In the genomic region with DNA sequence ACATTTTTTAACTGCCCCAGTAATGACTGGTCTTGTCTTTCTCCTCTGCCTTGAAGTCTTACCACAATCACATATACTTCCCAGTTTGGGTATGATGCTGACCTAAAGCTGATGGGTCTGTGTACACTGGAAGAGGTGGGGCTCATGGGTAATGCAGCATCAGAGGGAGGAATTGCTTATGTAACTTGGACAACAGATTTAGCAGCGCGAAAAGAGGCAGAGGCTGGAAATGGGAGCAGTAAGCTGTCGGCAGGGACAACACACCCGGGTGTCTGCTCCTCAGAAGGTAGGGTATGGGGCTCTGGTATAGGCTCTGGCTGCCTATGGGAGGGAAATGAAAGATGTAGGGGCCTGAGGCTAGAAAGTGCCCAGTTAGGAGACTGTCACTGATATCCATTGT, we compare ENCODE assay signal across 21 mouse cellular contexts. TPM values are rescaled to one million over a fixed set of nuclear protein-coding genes. Genes with fewer than 3 reads are reported as not detected.
A peak's percentile ranks its signal among the peaks of the same experiment; 100 is the strongest.
DNase-seq lines count a peak whose midpoint lies in the region; TF ChIP-seq lines count a peak whose summit lies in the region.
"Had no signal": no experiment of that assay in that cellular context is flagged by ENCODE, and none has a peak within 500 bp of the region (broad histone marks: within the 10 kb centered on the region; RNA-seq: fewer than 3 reads in every experiment).

A gene (plus strand): TSS at position 188 of the 400 bp plus-strand sequence.

- no peak for TF ChIP-seq CTCF in cortical plate, adult 2 months (IDR thresholded peaks at IDR 0.05; ENCODE audit: extremely low read depth, insufficient read depth, low read length)

- H3K4me3 ChIP-seq in cortical plate, adult 2 months (ENCODE audit: insufficient read depth, low read length) = no peak within 1 kb of the TSS
- H3K4me3 ChIP-seq: embryonic facial prominence, embryonic 13.5 days; heart, embryonic 13.5 days; hindbrain, embryonic 13.5 days; midbrain, embryonic 12.5 days; neural tube, embryonic 13.5 days; stomach, embryonic 15.5 days had no signal

- TF ChIP-seq POLR2A in cortical plate, adult 2 months (IDR thresholded peaks at IDR 0.05; ENCODE audit: extremely low read depth, insufficient read depth, low read length) = peak; percentile 53; the same call in 1 of the 2 replicates

- intact Hi-C loops in left cerebral cortex, postnatal 4 days (cut with DNase I) = no loop called here
- intact Hi-C loops in left cerebral cortex, postnatal 36 days (cut with DNase I) = no loop called here

- no peak within 1 kb of the TSS for H3K27ac ChIP-seq in cortical plate, adult 2 months (ENCODE audit: insufficient read depth, low read length)
- H3K27ac ChIP-seq: embryonic facial prominence, embryonic 13.5 days; heart, embryonic 13.5 days; hindbrain, embryonic 13.5 days; midbrain, embryonic 12.5 days; neural tube, embryonic 13.5 days; stomach, embryonic 15.5 days had no signal

- peaks cover 2% of the 10 kb centered on the region; the same call in 1 of the 2 replicates for H3K4me1 ChIP-seq in cortical plate, adult 2 months (ENCODE audit: control insufficient read depth, insufficient read depth, low read length)
- H3K4me1 ChIP-seq: embryonic facial prominence, embryonic 13.5 days; heart, embryonic 13.5 days; hindbrain, embryonic 13.5 days; midbrain, embryonic 12.5 days; neural tube, embryonic 13.5 days; stomach, embryonic 15.5 days had no signal

- peak; percentile 46 to 68 for DNase-seq in left cerebral cortex, adult 18-20 months (ENCODE audit: low spot score in 2 of 2)
- DNase-seq in left cerebral cortex, postnatal 4 days = no peak
- DNase-seq in brain, adult 2 months (ENCODE audit: low read depth, low spot score) = peak; percentile 81
- peak; percentile 56 to 63 for DNase-seq in left cerebral cortex, postnatal 36 days (ENCODE audit: low spot score in 2 of 2)
- no peak for DNase-seq in Muller cell, postnatal 12 days (ENCODE audit: inconsistent ontology term)
- DNase-seq in lung, postnatal 10 days = no peak
- DNase-seq: adrenal gland, adult 2 months; cerebellum, postnatal 10 days; gastrocnemius, postnatal 10 days; heart, adult 18-20 months; kidney, adult 2 months; kidney, postnatal 10 days; liver had no signal

RNA-seq across cellular contexts. Expression of the gene that starts here (rescaled TPM):
- total RNA-seq in left cerebral cortex, adult 18-20 months (2021) = 10 to 100 TPM; 18.3 to 20.0 TPM
- total RNA-seq in left cerebral cortex, postnatal 4 days (2021) = 1 to 10 TPM in 1 of 2 experiments, under 1 TPM in 1; 0.72 to 1.1 TPM
- 31.8 and 39.1 TPM in 2 replicates for polyA plus RNA-seq in cortical plate, adult 2 months (2012; rRNA removed)
- total RNA-seq in left cerebral cortex, postnatal 36 days (2021) = 10 to 100 TPM; 11.3 to 25.5 TPM
- polyA plus RNA-seq: lung, postnatal 0 days had no signal

Comparison
In these comparisons a context has a peak if more than half of its experiments do, and no peak if none do; other contexts are left out.
1. RNA of the gene that starts here (total RNA-seq): 11.3 to 25.5 TPM in left cerebral cortex, postnatal 36 days and 18.3 to 20.0 TPM in left cerebral cortex, adult 18-20 months; 0.72 to 1.1 TPM in left cerebral cortex, postnatal 4 days; every median in the first group is over 4 times any median in the second.
2. DNase-seq: peak in left cerebral cortex, adult 18-20 months (2 of 2), brain, adult 2 months (single experiment) and left cerebral cortex, postnatal 36 days (2 of 2); none in left cerebral cortex, postnatal 4 days (single experiment), Muller cell, postnatal 12 days (single experiment) and lung, postnatal 10 days (single experiment).